Mouse (Mus musculus) forebrain, embryonic 12.5 days (tissue): ENCODE results near the gene Mccc1. TPM values are rescaled to one million over a fixed set of nuclear protein-coding genes. Genes with fewer than 3 reads are reported as not detected.

Experiments
- ATAC-seq: fragments of 200-750 bp; cut with Nextera tagmentation; 2 replicates; pipeline ENCODE4 v1.8.0; 2017; ENCODE audit warnings: moderate TSS enrichment; ENCODE audit not compliant: low FRiP score
- H3K27ac ChIP-seq: fragments of 300-500 bp; sonication (generic); 2 replicates; pipeline ENCODE4 v1.5.1; 2016; ENCODE audit warnings: mild to moderate bottlenecking
- H3K27me3 ChIP-seq: fragments of 300-500 bp; sonication (generic); 2 replicates; pipeline ENCODE4 v1.6.1; 2016; ENCODE audit warnings: mild to moderate bottlenecking
- H3K36me3 ChIP-seq: fragments of 300-500 bp; sonication (generic); replicated peaks from 2 replicates; pipeline ENCODE4 v1.6.1; 2016; ENCODE audit warnings: mild to moderate bottlenecking
- H3K4me1 ChIP-seq: fragments of 300-500 bp; sonication (generic); 2 replicates; pipeline ENCODE4 v1.6.1; 2016
- H3K4me2 ChIP-seq: fragments of 300-500 bp; sonication (generic); 2 replicates; pipeline ENCODE4 v1.6.1; 2016; ENCODE audit warnings: mild to moderate bottlenecking, moderate library complexity
- H3K4me3 ChIP-seq: fragments of 300-500 bp; sonication (generic); replicated peaks from 2 replicates; pipeline ENCODE4 v1.5.1; 2016; ENCODE audit warnings: mild to moderate bottlenecking
- H3K9ac ChIP-seq: fragments of 300-500 bp; sonication (generic); 2 replicates; pipeline ENCODE4 v1.6.1; 2016; ENCODE audit warnings: mild to moderate bottlenecking
- H3K9me3 ChIP-seq: fragments of 300-500 bp; sonication (generic); 2 replicates; pipeline ENCODE4 v1.6.1; 2016
- WGBS: fragments of 180-500 bp; shearing (Covaris S2); methylation state at CpG from one replicate; pipeline ENCODE4 v1.1.7; 2016; 5-methylcytosine and 5-hydroxymethylcytosine counted together
- polyA plus RNA-seq: library from polyadenylated mRNA; unstranded; fragments of >200 nt; fragmentation: Nextera tagmentation; extraction: Ambion mirVana; gene quantifications from 2 replicates; pipeline ENCODE4 v1.2.1, GENCODE M21; 2016

Mccc1 gene
- polyA plus RNA-seq, 1 experiment from 2014 or later: 32.7 TPM

- peaks cover 16% of the 10 kb centered on the region; the same call in 1 of the 2 replicates for H3K36me3 ChIP-seq
- H3K4me3 ChIP-seq: no peak overlapping the region
- no peak overlapping the region for H3K27ac ChIP-seq
- no peak overlapping the region for H3K9ac ChIP-seq
- H3K9me3 ChIP-seq: no peaks in the 10 kb centered on the region
- H3K4me1 ChIP-seq: no peaks in the 10 kb centered on the region
- no peak for ATAC-seq
- no peak overlapping the region for H3K4me2 ChIP-seq
- H3K27me3 ChIP-seq: no peaks in the 10 kb centered on the region
- WGBS: 97% methylated on average over 3 of the region's 3 CpGs
These were observed 43.2 kb downstream of the Mccc1 start for GRCm38 (mm10) chr3:35957230-35957629.

GRCm38 (mm10) chr3:35954901-35955575 is 45.4 kb downstream of the Mccc1 start:
- Histone ChIP-seq H3K4me1 (no peaks in the 10 kb centered on the region), H3K4me3 (no peak overlapping the region), H3K27me3 (no peaks in the 10 kb centered on the region), H3K36me3 (peaks cover 9% of the 10 kb centered on the region; the same call in 1 of the 2 replicates), H3K9me3 (no peaks in the 10 kb centered on the region), H3K4me2 (no peak overlapping the region), H3K9ac (no peak overlapping the region), H3K27ac (no peak overlapping the region)
- ATAC-seq: no peak
- 92% methylated on average over 11 of the region's 11 CpGs for WGBS

- no peaks in the 10 kb centered on the region for H3K9me3 ChIP-seq
- no peak overlapping the region for H3K4me3 ChIP-seq
- peaks cover 4% of the 10 kb centered on the region; the same call in 1 of the 2 replicates for H3K36me3 ChIP-seq
- no peak overlapping the region for H3K9ac ChIP-seq
- 94% methylated on average over 6 of the region's 6 CpGs for WGBS
- H3K27me3 ChIP-seq: no peaks in the 10 kb centered on the region
- H3K4me1 ChIP-seq: no peaks in the 10 kb centered on the region
- no peak overlapping the region for H3K27ac ChIP-seq
- no peak for ATAC-seq
- H3K4me2 ChIP-seq: no peak overlapping the region
These were observed 46.7 kb downstream of the Mccc1 start for GRCm38 (mm10) chr3:35953816-35954215.

GRCm38 (mm10) chr3:35953184-35953583 is 47.3 kb downstream of the Mccc1 start:
- Histone ChIP-seq H3K27ac (no peak overlapping the region), H3K9ac (no peak overlapping the region), H3K9me3 (no peaks in the 10 kb centered on the region), H3K4me1 (no peaks in the 10 kb centered on the region), H3K27me3 (no peaks in the 10 kb centered on the region), H3K4me3 (no peak overlapping the region), H3K4me2 (no peak overlapping the region), H3K36me3 (0 out of 2 replicates have a peak, but pooled peaks cover 4% of the 10 kb centered on the region)
- 81% methylated on average over 1 of the region's 1 CpGs for WGBS
- no peak for ATAC-seq

GRCm38 (mm10) chr3:35948197-35948596 is 52.3 kb downstream of the Mccc1 start:
- Histone ChIP-seq H3K36me3 (no peaks in the 10 kb centered on the region), H3K27me3 (no peaks in the 10 kb centered on the region), H3K9me3 (no peaks in the 10 kb centered on the region), H3K9ac (no peak overlapping the region), H3K4me1 (no peaks in the 10 kb centered on the region), H3K4me3 (no peak overlapping the region), H3K27ac (no peak overlapping the region), H3K4me2 (no peak overlapping the region)
- 92% methylated on average over 7 of the region's 7 CpGs for WGBS
- no peak for ATAC-seq

GRCm38 (mm10) chr3:35940520-35941135 is 59.9 kb downstream of the Mccc1 start:
- H3K36me3 ChIP-seq: no peaks in the 10 kb centered on the region
- 88% methylated on average over 4 of the region's 4 CpGs for WGBS
- no peaks in the 10 kb centered on the region for H3K27me3 ChIP-seq
- no peak for ATAC-seq
- no peak overlapping the region for H3K4me2 ChIP-seq
- H3K4me3 ChIP-seq: no peak overlapping the region
- H3K9ac ChIP-seq: no peak overlapping the region
- H3K4me1 ChIP-seq: no peaks in the 10 kb centered on the region
- H3K9me3 ChIP-seq: no peaks in the 10 kb centered on the region
- no peak overlapping the region for H3K27ac ChIP-seq

- Histone ChIP-seq H3K27ac (no peak overlapping the region), H3K27me3 (no peaks in the 10 kb centered on the region), H3K9me3 (no peaks in the 10 kb centered on the region), H3K9ac (no peak overlapping the region), H3K4me2 (no peak overlapping the region), H3K4me3 (no peak overlapping the region), H3K4me1 (no peaks in the 10 kb centered on the region), H3K36me3 (no peaks in the 10 kb centered on the region)
- WGBS: 49% methylated on average over 2 of the region's 2 CpGs
- ATAC-seq: no peak
These were observed 60.4 kb downstream of the Mccc1 start for GRCm38 (mm10) chr3:35940047-35940446.

- H3K9me3 ChIP-seq: no peaks in the 10 kb centered on the region
- ATAC-seq: no peak
- no peaks in the 10 kb centered on the region for H3K36me3 ChIP-seq
- H3K27ac ChIP-seq: no peak within 1 kb of the TSS
- no peaks in the 10 kb centered on the region for H3K27me3 ChIP-seq
- no peak within 1 kb of the TSS for H3K4me3 ChIP-seq
- no peak within 1 kb of the TSS for H3K4me2 ChIP-seq
- H3K4me1 ChIP-seq: peaks cover 8% of the 10 kb centered on the region
- no peak within 1 kb of the TSS for H3K9ac ChIP-seq
- WGBS: 96% methylated on average over 6 of the region's 6 CpGs
These were observed 63.1 kb downstream of the Mccc1 start, which contains the start of gene Dcun1d1 for GRCm38 (mm10) chr3:35937345-35937744. TSS of gene Dcun1d1 (minus strand) at chr3:35937445.

GRCm38 (mm10) chr3:35933405-35933777 is 67.1 kb downstream of the Mccc1 start:
- H3K27ac ChIP-seq: peak overlapping the region; percentile 93
- no peaks in the 10 kb centered on the region for H3K9me3 ChIP-seq
- peak overlapping the region; percentile 99 for H3K9ac ChIP-seq
- H3K36me3 ChIP-seq: no peaks in the 10 kb centered on the region
- WGBS: 1% methylated on average over 14 of the region's 14 CpGs
- peak overlapping the region; percentile 85 for H3K4me2 ChIP-seq
- H3K27me3 ChIP-seq: no peaks in the 10 kb centered on the region
- peaks cover 23% of the 10 kb centered on the region for H3K4me1 ChIP-seq
- peak overlapping the region; percentile 95 for H3K4me3 ChIP-seq
- peak; percentile 47; the same call in 1 of the 2 replicates for ATAC-seq

- peak overlapping the region; percentile 93 for H3K27ac ChIP-seq
- peak overlapping the region; percentile 95 for H3K4me3 ChIP-seq
- H3K27me3 ChIP-seq: no peaks in the 10 kb centered on the region
- under 1% methylated on average over 57 of the region's 73 CpGs for WGBS
- H3K9ac ChIP-seq: peak overlapping the region; percentile 99
- peaks cover 23% of the 10 kb centered on the region for H3K4me1 ChIP-seq
- peak overlapping the region; percentile 85 for H3K4me2 ChIP-seq
- H3K9me3 ChIP-seq: no peaks in the 10 kb centered on the region
- ATAC-seq: peak; percentile 94
- H3K36me3 ChIP-seq: no peaks in the 10 kb centered on the region
These were observed 67.6 kb downstream of the Mccc1 start for GRCm38 (mm10) chr3:35932735-35933404.

- Histone ChIP-seq H3K9ac (peak overlapping the region; percentile 99), H3K9me3 (no peaks in the 10 kb centered on the region), H3K27me3 (no peaks in the 10 kb centered on the region), H3K27ac (peak overlapping the region; percentile 93), H3K36me3 (no peaks in the 10 kb centered on the region), H3K4me1 (peaks cover 23% of the 10 kb centered on the region), H3K4me2 (peak overlapping the region; percentile 85), H3K4me3 (peak overlapping the region; percentile 95)
- WGBS: 1% methylated on average over 40 of the region's 65 CpGs
- peak; percentile 82 for ATAC-seq
These were observed 68.4 kb downstream of the Mccc1 start for GRCm38 (mm10) chr3:35931896-35932727.

- H3K4me2 ChIP-seq: peak overlapping the region; percentile 85
- no peaks in the 10 kb centered on the region for H3K27me3 ChIP-seq
- no peak for ATAC-seq
- 40% methylated on average over 7 of the region's 7 CpGs for WGBS
- H3K4me1 ChIP-seq: peaks cover 23% of the 10 kb centered on the region
- H3K4me3 ChIP-seq: peak overlapping the region; percentile 95
- H3K27ac ChIP-seq: no peak overlapping the region
- no peaks in the 10 kb centered on the region; the same call in 1 of the 2 replicates for H3K36me3 ChIP-seq
- peak overlapping the region; percentile 99 for H3K9ac ChIP-seq
- no peaks in the 10 kb centered on the region for H3K9me3 ChIP-seq
These were observed 69.1 kb downstream of the Mccc1 start for GRCm38 (mm10) chr3:35931359-35931758.
